Comparison of ENCODE assay signal across 8 mouse cellular contexts in genomic region chr10:26540189-26540588, GRCm38 (mm10).
DNase-seq lines count a peak whose midpoint lies in the region; ATAC-seq and TF ChIP-seq lines count a peak whose summit lies in the region.

No protein-coding gene starts in this region.

- H3K27me3 ChIP-seq in heart, postnatal 0 days (ENCODE audit: control insufficient read depth, insufficient read depth, low read length): no peaks in the 10 kb centered on the region
- H3K27me3 ChIP-seq in heart, embryonic 11.5 days (ENCODE audit: control insufficient read depth, insufficient read depth, low read length): no peaks in the 10 kb centered on the region
- no peaks in the 10 kb centered on the region for H3K27me3 ChIP-seq in limb, embryonic 14.5 days (ENCODE audit: control insufficient read depth, insufficient read depth, low read length)
- no peaks in the 10 kb centered on the region for H3K27me3 ChIP-seq in limb, embryonic 10.5 days (ENCODE audit: low read depth, poor library complexity, severe bottlenecking)

- H3K9me3 ChIP-seq in heart, postnatal 0 days (replicated peaks; ENCODE audit: control insufficient read depth, low read length): no peaks in the 10 kb centered on the region
- H3K9me3 ChIP-seq in heart, embryonic 11.5 days (replicated peaks; ENCODE audit: control insufficient read depth, low read length): no peaks in the 10 kb centered on the region
- no peaks in the 10 kb centered on the region for H3K9me3 ChIP-seq in limb, embryonic 14.5 days (ENCODE audit: control insufficient read depth, low read length)
- H3K9me3 ChIP-seq in limb, embryonic 10.5 days (replicated peaks): no peaks in the 10 kb centered on the region

- no peak for ATAC-seq in heart, postnatal 0 days (ENCODE audit: insufficient read depth, low read depth)
- no peak for ATAC-seq in heart, embryonic 11.5 days (replicated peaks; ENCODE audit: insufficient number of reproducible peaks, low FRiP score, low TSS enrichment)
- ATAC-seq in limb, embryonic 14.5 days (ENCODE audit: low FRiP score, low read depth): no peak
- peak; percentile 56 for ATAC-seq in CD4-positive, CD25-positive, alpha-beta regulatory T cell, adult 4 months
- ATAC-seq in inflammation-experienced regulatory T-cells, adult 6 months: peak; percentile 61

- no peak for TF ChIP-seq EP300 in heart, postnatal 0 days (IDR thresholded peaks at IDR 0.05; ENCODE audit: low read depth)

- no peak overlapping the region for H3K4me3 ChIP-seq in heart, postnatal 0 days (ENCODE audit: low read depth, low read length)
- H3K4me3 ChIP-seq in heart, embryonic 11.5 days (ENCODE audit: low read depth, low read length): no peak overlapping the region
- H3K4me3 ChIP-seq in limb, embryonic 14.5 days (replicated peaks; ENCODE audit: low read length): no peak overlapping the region
- no peak overlapping the region for H3K4me3 ChIP-seq in limb, embryonic 10.5 days

- no peak overlapping the region for H3K4me2 ChIP-seq in heart, postnatal 0 days (ENCODE audit: low read depth, low read length)
- no peak overlapping the region for H3K4me2 ChIP-seq in heart, embryonic 11.5 days
- H3K4me2 ChIP-seq in limb, embryonic 14.5 days (replicated peaks; ENCODE audit: low read depth, low read length, severe bottlenecking): no peak overlapping the region

- DNase-seq in heart, postnatal 0 days (ENCODE audit: low spot score): no peak
- peak; percentile 30 for DNase-seq in limb, embryonic 14.5 days (ENCODE audit: low spot score)
- DNase-seq in limb, embryonic 10.5 days (ENCODE audit: low spot score): no peak
- DNase-seq in spleen, postnatal 14 days (ENCODE audit: low spot score in 2 of 2): no peak
- DNase-seq in right cerebral cortex, adult 2 months (ENCODE audit: low spot score in 2 of 2): no peak

- no peaks in the 10 kb centered on the region for H3K36me3 ChIP-seq in heart, postnatal 0 days (replicated peaks; ENCODE audit: control insufficient read depth, insufficient read depth, low read length)
- no peaks in the 10 kb centered on the region for H3K36me3 ChIP-seq in heart, embryonic 11.5 days (ENCODE audit: control insufficient read depth, insufficient read depth, low read length)
- no peaks in the 10 kb centered on the region for H3K36me3 ChIP-seq in limb, embryonic 14.5 days (ENCODE audit: control insufficient read depth, insufficient read depth, low read length)
- H3K36me3 ChIP-seq in limb, embryonic 10.5 days: no peaks in the 10 kb centered on the region

- no peak for TF ChIP-seq POLR2A in limb, embryonic 14.5 days (IDR thresholded peaks at IDR 0.05; ENCODE audit: borderline replicate concordance, extremely low read depth, insufficient read depth, insufficient read length)

- H3K4me1 ChIP-seq in heart, postnatal 0 days (ENCODE audit: control insufficient read depth, insufficient read depth): no peaks in the 10 kb centered on the region
- no peaks in the 10 kb centered on the region for H3K4me1 ChIP-seq in heart, embryonic 11.5 days (ENCODE audit: control insufficient read depth, insufficient read depth, low read length)
- H3K4me1 ChIP-seq in limb, embryonic 14.5 days (ENCODE audit: control insufficient read depth, insufficient read depth, low read length): no peaks in the 10 kb centered on the region
- no peaks in the 10 kb centered on the region for H3K4me1 ChIP-seq in limb, embryonic 10.5 days

- peak; percentile 30 for TF ChIP-seq CTCF in heart, postnatal 0 days (IDR thresholded peaks at IDR 0.05; ENCODE audit: low read depth)

- no peak overlapping the region for H3K9ac ChIP-seq in heart, postnatal 0 days (replicated peaks; ENCODE audit: low read depth, low read length)
- no peak overlapping the region for H3K9ac ChIP-seq in heart, embryonic 11.5 days (ENCODE audit: low read depth, low read length)
- H3K9ac ChIP-seq in limb, embryonic 14.5 days (ENCODE audit: low read depth, low read length, severe bottlenecking): no peak overlapping the region

- no peak overlapping the region for H3K27ac ChIP-seq in heart, postnatal 0 days (ENCODE audit: low read depth)
- H3K27ac ChIP-seq in heart, embryonic 11.5 days (ENCODE audit: low read depth, low read length): no peak overlapping the region
- H3K27ac ChIP-seq in limb, embryonic 14.5 days (replicated peaks; ENCODE audit: low read depth, low read length): no peak overlapping the region
- H3K27ac ChIP-seq in limb, embryonic 10.5 days: no peak overlapping the region

Comparison
In these comparisons a context has a peak if more than half of its experiments do, and no peak if none do; other contexts are left out.
1. ATAC-seq: peak in CD4-positive, CD25-positive, alpha-beta regulatory T cell, adult 4 months (single experiment) and inflammation-experienced regulatory T-cells, adult 6 months (single experiment); none in heart, postnatal 0 days (single experiment), heart, embryonic 11.5 days (single experiment) and limb, embryonic 14.5 days (single experiment).